Mouse (Mus musculus): ENCODE measurements around the gene Fancl.

Fancl gene

DNA sequence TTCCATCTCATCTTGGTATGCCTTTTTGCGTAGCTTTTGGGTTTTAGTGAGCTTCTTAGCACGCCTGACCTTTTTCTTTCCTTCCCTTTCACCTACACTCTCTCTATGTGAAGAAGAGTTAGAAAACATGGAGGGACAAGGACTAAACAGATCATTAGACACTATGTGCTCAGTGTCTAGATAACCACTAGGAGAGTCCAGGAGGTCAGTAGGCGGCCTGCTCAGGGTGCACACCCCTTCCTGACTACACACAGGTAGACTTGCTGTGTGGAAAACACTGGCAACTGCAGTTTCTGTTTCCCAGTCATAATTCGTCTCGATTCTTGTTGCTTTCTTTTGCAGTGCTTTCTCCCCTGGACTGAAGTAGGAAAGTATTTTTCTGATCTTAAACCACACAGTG, 110.0 kb downstream of the Fancl start:
- DNase-seq = no peak

DNA sequence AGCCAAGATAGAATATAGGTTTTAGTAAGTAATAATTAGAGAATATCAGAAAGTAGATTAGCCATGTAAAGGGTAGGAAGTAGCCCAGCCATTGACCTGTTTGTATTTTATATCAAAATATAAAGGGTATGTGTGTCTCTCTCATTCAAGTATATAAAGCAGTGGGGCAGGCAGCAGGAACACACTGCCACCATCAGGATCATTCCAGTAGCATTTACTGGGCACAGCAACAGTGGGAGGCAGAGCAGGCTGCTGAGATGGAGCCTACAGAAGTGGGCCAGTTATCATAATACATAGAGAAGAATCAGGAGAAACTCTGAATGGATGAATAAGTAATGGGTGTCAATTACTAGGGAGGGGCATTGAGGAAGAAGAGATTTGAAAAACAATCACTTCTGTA, 127.7 kb downstream of the Fancl start:
- peak; percentile 4 to 8 for DNase-seq

DNA sequence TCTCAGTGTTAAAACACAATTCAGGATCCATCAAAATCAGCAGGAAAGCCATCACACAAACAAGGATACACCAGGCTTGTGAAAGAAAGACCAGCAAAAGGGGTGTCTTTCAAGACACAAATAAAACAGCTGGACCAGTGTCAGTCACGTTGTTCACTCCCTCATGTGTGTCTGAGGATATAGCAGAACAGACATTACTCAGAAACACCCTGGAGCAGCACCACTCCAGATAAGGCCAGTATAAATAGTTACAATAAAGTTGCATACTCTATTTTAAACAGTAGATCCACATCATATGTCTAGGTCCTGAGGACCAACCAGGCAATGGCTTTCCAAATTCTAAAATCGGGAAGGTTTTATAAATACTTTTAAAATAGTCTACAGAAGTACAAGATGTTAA, 130.2 kb downstream of the Fancl start:
- no peak for DNase-seq

DNA sequence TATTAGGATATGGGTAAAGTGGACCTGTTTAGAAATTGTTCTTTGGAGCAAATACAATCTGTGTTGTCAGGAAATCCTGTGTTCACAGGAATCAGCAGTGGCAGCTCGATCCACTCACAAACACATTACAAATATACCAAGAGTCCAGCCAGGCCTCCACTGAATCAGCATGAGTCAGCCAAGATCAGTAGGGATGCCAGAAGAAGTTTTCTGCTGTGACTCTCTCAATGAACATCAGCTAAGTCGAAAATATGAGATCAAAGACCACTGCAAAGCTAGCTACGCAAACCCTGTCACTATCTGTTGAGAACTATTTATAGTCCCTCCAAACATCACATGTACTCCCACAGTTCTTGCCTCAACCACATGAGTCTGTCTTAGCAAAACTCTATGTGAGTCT, 133.1 kb downstream of the Fancl start:
- no peak for DNase-seq
